Mouse (Mus musculus) ES-Bruce4 (cell line): ENCODE results near the gene Nipbl. TPM values are rescaled to one million over a fixed set of nuclear protein-coding genes. Genes with fewer than 3 reads are reported as not detected.
"Not testable (repeated sequence)": the region's sequence is repeated elsewhere in the genome, so short reads cannot be mapped to it uniquely, and the experiment has no call there.

Experiments
- H3K27ac ChIP-seq: 2 replicates; pipeline ENCODE4 v1.5.1; 2012; ENCODE audit warnings: low read length, inconsistent platforms; ENCODE audit not compliant: insufficient read depth
- H3K27me3 ChIP-seq: 2 replicates; pipeline ENCODE4 v1.6.1; 2012; ENCODE audit warnings: mild to moderate bottlenecking, low read length, inconsistent platforms; ENCODE audit not compliant: control insufficient read depth, poor library complexity, insufficient read depth, severe bottlenecking
- H3K36me3 ChIP-seq: 2 replicates; pipeline ENCODE4 v1.6.1; 2012; ENCODE audit warnings: inconsistent platforms, mild to moderate bottlenecking, low read length, moderate library complexity; ENCODE audit not compliant: control insufficient read depth, poor library complexity, insufficient read depth, severe bottlenecking
- H3K4me1 ChIP-seq: one replicate; pipeline ENCODE4 v1.8.1; 2011; ENCODE audit warnings: low read length; ENCODE audit not compliant: control insufficient read depth, insufficient read depth
- H3K4me3 ChIP-seq: 2 replicates; pipeline ENCODE4 v1.5.1; 2011; ENCODE audit warnings: low read depth, mild to moderate bottlenecking, low read length
- H3K9ac ChIP-seq: 2 replicates; pipeline ENCODE4 v1.6.1; 2012; ENCODE audit warnings: low read depth, mild to moderate bottlenecking, inconsistent platforms; ENCODE audit not compliant: poor library complexity, severe bottlenecking
- H3K9me3 ChIP-seq: replicated peaks from 2 replicates; pipeline ENCODE4 v1.6.1; 2012; ENCODE audit warnings: mild to moderate bottlenecking, low read length, inconsistent platforms; ENCODE audit not compliant: control insufficient read depth, poor library complexity, insufficient read depth, severe bottlenecking
- CTCF ChIP-seq: IDR thresholded peaks from one replicate; pipeline ENCODE4 v1.8.1; 2011; ENCODE audit warnings: low read depth, low read length
- EP300 ChIP-seq: IDR thresholded peaks from 2 replicates; pipeline ENCODE4 v1.6.1; 2011; ENCODE audit warnings: low read depth, low read length; ENCODE audit not compliant: insufficient read depth
- POLR2A ChIP-seq: IDR thresholded peaks from one replicate; pipeline ENCODE4 v1.8.1; 2011; ENCODE audit warnings: low read length; ENCODE audit not compliant: insufficient read depth
- polyA plus RNA-seq: library from polyadenylated mRNA; stranded (reverse); fragments of >200 nt; gene quantifications from 2 replicates; pipeline ENCODE4 v1.2.4, GENCODE M21; 2011; ENCODE audit warnings: low read depth; ENCODE audit not compliant: missing spikeins, insufficient read depth, insufficient read length

The Nipbl gene
- polyA plus RNA-seq, 1 experiment: 78.2 TPM

- no peak for TF ChIP-seq EP300
- no peaks in the 10 kb centered on the region for H3K4me1 ChIP-seq
- no peaks in the 10 kb centered on the region for H3K27me3 ChIP-seq
- no peak overlapping the region for H3K27ac ChIP-seq
- H3K9me3 ChIP-seq: no peaks in the 10 kb centered on the region
- H3K36me3 ChIP-seq: no peaks in the 10 kb centered on the region
- no peak overlapping the region for H3K4me3 ChIP-seq
- no peak overlapping the region for H3K9ac ChIP-seq
Measured at GRCm38 (mm10) chr15:8460871-8461270, 16.6 kb upstream of the Nipbl start.

GRCm38 (mm10) chr15:8459979-8460378, 15.7 kb upstream of the Nipbl start:
- Histone ChIP-seq H3K4me3 (no peak overlapping the region), H3K27me3 (no peaks in the 10 kb centered on the region), H3K4me1 (no peaks in the 10 kb centered on the region), H3K27ac (no peak overlapping the region), H3K36me3 (no peaks in the 10 kb centered on the region), H3K9me3 (no peaks in the 10 kb centered on the region), H3K9ac (no peak overlapping the region)
- TF ChIP-seq POLR2A: no peak
- TF ChIP-seq CTCF: no peak
- no peak for TF ChIP-seq EP300

GRCm38 (mm10) chr15:8456223-8456622, 12.0 kb upstream of the Nipbl start:
- H3K9ac ChIP-seq, H3K36me3 ChIP-seq, H3K9me3 ChIP-seq, H3K27me3 ChIP-seq, H3K4me1 ChIP-seq, H3K27ac ChIP-seq, H3K4me3 ChIP-seq: not testable (repeated sequence)

GRCm38 (mm10) chr15:8455486-8455885, 11.2 kb upstream of the Nipbl start:
- H3K27me3 ChIP-seq: no peaks in the 10 kb centered on the region
- H3K4me3 ChIP-seq: no peak overlapping the region
- H3K36me3 ChIP-seq: no peaks in the 10 kb centered on the region
- H3K27ac ChIP-seq: no peak overlapping the region
- H3K9ac ChIP-seq: no peak overlapping the region
- no peaks in the 10 kb centered on the region for H3K9me3 ChIP-seq
- H3K4me1 ChIP-seq: no peaks in the 10 kb centered on the region
- TF ChIP-seq CTCF (no peak), EP300 (no peak), POLR2A (no peak)

- Histone ChIP-seq H3K9ac (no peak overlapping the region), H3K36me3 (no peaks in the 10 kb centered on the region), H3K27me3 (no peaks in the 10 kb centered on the region), H3K27ac (no peak overlapping the region), H3K4me1 (no peaks in the 10 kb centered on the region), H3K9me3 (no peaks in the 10 kb centered on the region), H3K4me3 (no peak overlapping the region)
- TF ChIP-seq POLR2A (no peak), CTCF (no peak), EP300 (no peak)
Measured at GRCm38 (mm10) chr15:8451071-8451470, 6.8 kb upstream of the Nipbl start.

- H3K4me1 ChIP-seq: no peaks in the 10 kb centered on the region
- no peaks in the 10 kb centered on the region for H3K36me3 ChIP-seq
- H3K27ac ChIP-seq: no peak overlapping the region
- H3K9ac ChIP-seq: peak overlapping the region; percentile 100; the same call in 1 of the 2 replicates
- H3K9me3 ChIP-seq: no peaks in the 10 kb centered on the region
- TF ChIP-seq POLR2A: no peak
- no peak for TF ChIP-seq EP300
- TF ChIP-seq CTCF: no peak
- H3K27me3 ChIP-seq: no peaks in the 10 kb centered on the region
- no peak overlapping the region for H3K4me3 ChIP-seq
Measured at GRCm38 (mm10) chr15:8447193-8447767, 3.0 kb upstream of the Nipbl start.
